Mouse (Mus musculus): ENCODE results near the gene Uvrag.

DNA sequence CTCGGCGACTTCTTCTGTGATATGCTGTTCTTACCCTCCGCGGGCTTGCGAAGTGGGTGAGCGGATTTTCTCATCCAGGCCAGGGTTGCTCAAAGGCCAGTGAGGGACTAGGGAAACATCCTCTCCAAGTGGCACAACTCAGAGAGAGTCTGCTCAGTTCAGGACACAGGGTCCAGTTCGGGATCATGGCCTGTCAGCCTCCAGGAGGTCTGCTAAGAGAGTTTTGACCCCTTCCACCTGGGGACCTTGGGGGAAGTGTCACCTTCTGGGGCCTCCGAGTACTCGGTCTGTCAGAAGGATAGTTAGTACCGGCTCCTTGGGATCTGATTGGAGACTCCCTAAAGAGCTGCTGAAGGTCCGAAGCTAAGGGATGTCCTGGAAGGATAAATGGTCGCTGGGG, 301.6 kb downstream of the Uvrag start:
- TF ChIP-seq GATA1 (IDR thresholded peaks at IDR 0.05; ENCODE audit: borderline replicate concordance, low read length), result no peak
- TF ChIP-seq FLI1 (IDR thresholded peaks at IDR 0.05; ENCODE audit: low read length), result no peak
